Mouse (Mus musculus) ovary, postnatal 36 days (tissue): ENCODE measurements around the gene Akr7a5.
A peak's percentile ranks its signal among the peaks of the same experiment; 100 is the strongest.

ENCODE experiments used
- DNase-seq: peaks from one replicate; pipeline ENCODE4 v3.0.0; 2022; ENCODE audit warnings: low spot score, mixed read lengths

Gene Akr7a5

GRCm38 (mm10) chr4:139298671-139299366 lies 11.7 kb upstream of the Akr7a5 start:
- DNase-seq = no peak

GRCm38 (mm10) chr4:139301780-139302179 lies 8.8 kb upstream of the Akr7a5 start:
- no peak for DNase-seq

GRCm38 (mm10) chr4:139302241-139302640 lies 8.3 kb upstream of the Akr7a5 start:
- no peak for DNase-seq

GRCm38 (mm10) chr4:139305521-139305920 lies 5.0 kb upstream of the Akr7a5 start:
- no peak for DNase-seq

GRCm38 (mm10) chr4:139307916-139308315 lies 2.6 kb upstream of the Akr7a5 start:
- DNase-seq = no peak

GRCm38 (mm10) chr4:139309651-139310050 lies 893 bp upstream of the Akr7a5 start:
- DNase-seq = no peak

GRCm38 (mm10) chr4:139310899-139311701 lies 556 bp downstream of the Akr7a5 start:
- DNase-seq = no peak

GRCm38 (mm10) chr4:139311707-139312106 lies 1.2 kb downstream of the Akr7a5 start:
- no peak for DNase-seq

- DNase-seq = no peak
Observed at GRCm38 (mm10) chr4:139312632-139313031, 2.1 kb downstream of the Akr7a5 start.

GRCm38 (mm10) chr4:139318449-139318848 lies 7.9 kb downstream of the Akr7a5 start:
- DNase-seq = no peak

GRCm38 (mm10) chr4:139319740-139320139 lies 9.2 kb downstream of the Akr7a5 start:
- DNase-seq = no peak

GRCm38 (mm10) chr4:139330605-139331004 lies 20.1 kb downstream of the Akr7a5 start:
- DNase-seq = peak; percentile 80

GRCm38 (mm10) chr4:139334631-139335295 lies 24.2 kb downstream of the Akr7a5 start:
- no peak for DNase-seq

GRCm38 (mm10) chr4:139335507-139335906 lies 25.0 kb downstream of the Akr7a5 start:
- DNase-seq = no peak

GRCm38 (mm10) chr4:139336822-139337483 lies 26.4 kb downstream of the Akr7a5 start:
- peak; percentile 80 for DNase-seq

GRCm38 (mm10) chr4:139338145-139338544 lies 27.6 kb downstream of the Akr7a5 start:
- DNase-seq = no peak

- no peak for DNase-seq
Observed at GRCm38 (mm10) chr4:139340835-139341234, 30.3 kb downstream of the Akr7a5 start.

GRCm38 (mm10) chr4:139341556-139342233 lies 31.2 kb downstream of the Akr7a5 start:
- DNase-seq = peak; percentile 76

- peak; percentile 41 for DNase-seq
Observed at GRCm38 (mm10) chr4:139343718-139344117, 33.2 kb downstream of the Akr7a5 start.

GRCm38 (mm10) chr4:139345416-139346019 lies 35.0 kb downstream of the Akr7a5 start:
- DNase-seq = no peak
